Mouse (Mus musculus) C2C12 (cell line): ENCODE measurements around the gene Ppig. TPM values are rescaled to one million over a fixed set of nuclear protein-coding genes. Genes with fewer than 3 reads are reported as not detected.
"Not testable (repeated sequence)": the region's sequence is repeated elsewhere in the genome, so short reads cannot be mapped to it uniquely, and the experiment has no call there.

Source experiments
- H3K27me3 ChIP-seq: one replicate; pipeline ENCODE4 v1.6.1; 2011; ENCODE audit not compliant: control insufficient read depth, insufficient read depth, insufficient read length
- H3K36me3 ChIP-seq: one replicate; pipeline ENCODE4 v1.6.1; 2011; ENCODE audit not compliant: control insufficient read depth, insufficient read depth
- H3K4me3 ChIP-seq: one replicate; pipeline ENCODE4 v1.5.1; 2011; ENCODE audit warnings: mild to moderate bottlenecking, control low read depth; ENCODE audit not compliant: poor library complexity, insufficient read depth, severe bottlenecking
- H3K79me2 ChIP-seq: one replicate; pipeline ENCODE4 v1.6.1; 2011; ENCODE audit not compliant: control insufficient read depth, insufficient read depth
- H3K79me3 ChIP-seq: one replicate; pipeline ENCODE4 v1.6.1; 2011; ENCODE audit warnings: low read depth, control low read depth
- H3ac ChIP-seq: one replicate; pipeline ENCODE3; 2011; ENCODE audit warnings: low read depth; ENCODE audit not compliant: control insufficient read depth, insufficient read length
- CEBPB ChIP-seq: IDR thresholded peaks from one replicate; pipeline ENCODE4 v1.6.1; 2011; ENCODE audit warnings: low read depth, mild to moderate bottlenecking, control low read depth, moderate library complexity
- CTCF ChIP-seq: IDR thresholded peaks from one replicate; pipeline ENCODE4 v1.5.1; 2011; ENCODE audit not compliant: control insufficient read depth, insufficient read depth, insufficient read length
- FOSL1 ChIP-seq: IDR thresholded peaks from one replicate; pipeline ENCODE4 v1.8.0; 2011; ENCODE audit warnings: mild to moderate bottlenecking, low read length; ENCODE audit not compliant: poor library complexity, insufficient read depth, severe bottlenecking
- MAX ChIP-seq: IDR thresholded peaks from one replicate; pipeline ENCODE4 v1.6.1; 2011; ENCODE audit warnings: mild to moderate bottlenecking, control low read depth
- MYOD1 ChIP-seq: IDR thresholded peaks from one replicate; pipeline ENCODE4 v1.6.1; 2011; ENCODE audit warnings: low read depth; ENCODE audit not compliant: control insufficient read depth, insufficient read length
- MYOG ChIP-seq: IDR thresholded peaks from one replicate; pipeline ENCODE4 v1.6.1; 2011; ENCODE audit not compliant: control insufficient read depth, insufficient read length; ENCODE audit errors: extremely low read depth
- USF1 ChIP-seq: IDR thresholded peaks from one replicate; pipeline ENCODE4 v1.6.1; 2011; ENCODE audit warnings: low read depth, mild to moderate bottlenecking, control low read depth, moderate library complexity
- long read RNA-seq, 2 experiments: library from polyadenylated mRNA; unstranded; transcript quantifications; one replicate each; pipeline ENCODE4 v2.0.0; 2019 to 2020
- polyA plus RNA-seq: library from polyadenylated mRNA; unstranded; fragments of >200 nt; fragmentation: generic; extraction: Trizol; gene quantifications from one replicate; pipeline ENCODE4 v1.2.1, GENCODE M21; 2012; ENCODE audit warnings: missing spikeins

The Ppig gene
- 6.5 TPM for polyA plus RNA-seq
- long read RNA-seq, experiment 1, full-length matches to known transcripts = 31 of 63 reads
- long read RNA-seq, experiment 1, partial matches to known transcripts = 18 of 63 reads
- long read RNA-seq, experiment 1, other reads (novel, unspliced or antisense) = 14 of 63 reads
- long read RNA-seq, experiment 2, full-length matches to known transcripts = 46 of 93 reads
- long read RNA-seq, experiment 2, partial matches to known transcripts = 19 of 93 reads
- long read RNA-seq, experiment 2, other reads (novel, unspliced or antisense) = 28 of 93 reads

DNA sequence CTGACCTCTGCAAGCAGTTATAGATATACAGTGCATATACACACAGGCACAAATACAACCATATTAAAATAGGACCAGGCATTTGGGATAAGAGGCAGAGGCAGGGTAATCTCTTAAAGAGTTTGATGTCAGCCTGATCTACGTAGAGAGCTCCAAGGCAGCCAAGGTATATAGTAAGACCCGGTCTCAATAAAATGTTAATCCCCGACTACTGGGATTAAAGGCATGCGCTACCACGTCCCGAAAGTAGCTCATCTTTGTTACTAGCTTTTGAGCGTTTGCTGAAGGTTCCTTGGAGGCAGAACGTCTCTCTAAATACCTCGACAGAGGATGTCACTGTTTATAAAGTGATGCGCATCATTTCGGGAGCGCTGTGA, at the start of gene Ppig:
Ppig (plus strand) TSS at position 273 of the 377 bp plus-strand sequence.
- no peaks in the 10 kb centered on the region for H3K27me3 ChIP-seq
- TF ChIP-seq MYOG (no peak), USF1 (no peak), FOSL1 (no peak), CEBPB (no peak), MYOD1 (no peak), CTCF (no peak), MAX (no peak)
- H3ac ChIP-seq = peak within 1 kb of the TSS; percentile 95
- H3K36me3 ChIP-seq = peaks cover 11% of the 10 kb centered on the region
- H3K79me2 ChIP-seq = peaks cover 46% of the 10 kb centered on the region
- peak within 1 kb of the TSS; percentile 92 for H3K4me3 ChIP-seq
- peaks cover 37% of the 10 kb centered on the region for H3K79me3 ChIP-seq

DNA sequence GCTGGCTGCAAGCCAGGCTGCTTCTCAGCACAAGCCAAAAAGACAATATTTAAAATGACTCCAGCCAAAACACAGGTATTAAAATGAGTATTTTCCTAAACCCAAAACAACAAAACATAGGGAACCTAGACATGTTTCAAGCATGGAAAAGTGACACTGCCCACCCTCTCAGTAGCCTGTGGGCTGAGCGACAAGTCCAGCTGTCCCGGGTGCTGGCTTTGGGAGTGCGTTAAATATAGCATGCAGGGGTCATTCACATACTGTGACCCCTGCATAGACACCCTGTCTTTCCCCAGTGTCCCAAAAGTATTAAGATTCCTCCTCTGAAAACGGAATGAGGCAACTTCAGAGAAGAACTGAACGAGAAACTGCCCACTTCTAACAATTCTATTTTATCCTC, 48.6 kb upstream of the Ppig start:
- no peaks in the 10 kb centered on the region for H3K79me3 ChIP-seq

DNA sequence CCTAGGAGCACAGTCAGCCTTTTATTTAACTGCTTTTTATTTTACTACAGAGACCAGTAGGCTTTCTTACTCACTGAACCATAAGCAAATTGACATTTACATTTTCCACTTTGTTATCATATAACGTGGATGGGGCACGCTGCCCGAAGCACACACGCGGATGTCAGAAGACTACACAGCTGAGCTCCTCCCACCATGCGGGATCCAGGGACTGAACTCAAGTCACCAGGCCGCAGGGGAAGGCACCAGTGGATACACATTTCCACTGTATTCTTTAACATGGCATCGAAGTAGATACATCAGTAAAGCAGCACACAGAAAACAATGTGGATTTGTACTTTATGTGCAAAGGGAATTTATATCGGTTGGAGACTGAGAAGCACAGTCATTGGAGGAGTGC, 47.1 kb upstream of the Ppig start:
- H3K27me3 ChIP-seq = no peaks in the 10 kb centered on the region
- H3K79me2 ChIP-seq = no peaks in the 10 kb centered on the region
- H3K36me3 ChIP-seq = no peaks in the 10 kb centered on the region
- TF ChIP-seq MYOD1 (no peak), MYOG (no peak), CEBPB (no peak), MAX (no peak), FOSL1 (no peak), CTCF (no peak), USF1 (no peak)
- H3K79me3 ChIP-seq = no peaks in the 10 kb centered on the region
- no peak overlapping the region for H3K4me3 ChIP-seq
- H3ac ChIP-seq = no peak overlapping the region

More for the DNA sequence above, 48.6 kb upstream of the Ppig start:
- no peak for TF ChIP-seq MYOG
- TF ChIP-seq MYOD1 = no peak
- no peak for TF ChIP-seq CEBPB
- no peak for TF ChIP-seq USF1
- TF ChIP-seq MAX = no peak
- TF ChIP-seq FOSL1 = no peak
- no peak for TF ChIP-seq CTCF
- H3K79me2 ChIP-seq = no peaks in the 10 kb centered on the region
- no peaks in the 10 kb centered on the region for H3K27me3 ChIP-seq
- H3ac ChIP-seq = no peak overlapping the region
- no peak overlapping the region for H3K4me3 ChIP-seq
- no peaks in the 10 kb centered on the region for H3K36me3 ChIP-seq

DNA sequence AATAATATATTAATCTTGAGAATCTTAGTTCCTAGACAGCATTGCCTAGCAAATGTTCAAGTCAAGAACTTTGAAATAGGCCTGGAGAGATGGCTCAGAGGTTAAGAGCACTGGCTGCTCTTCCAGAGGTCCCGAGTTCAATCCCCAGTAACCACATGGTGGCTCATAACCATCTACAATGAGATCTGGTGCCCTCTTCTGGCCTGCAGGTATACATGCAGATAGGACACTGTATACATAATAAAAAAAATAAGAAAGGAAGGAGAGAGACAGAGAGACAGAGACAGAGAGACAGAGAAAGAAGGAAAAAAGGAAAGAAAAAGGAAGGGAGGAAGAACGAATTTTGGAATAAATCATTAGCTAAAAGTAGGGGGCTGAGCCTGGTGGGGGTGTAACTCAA, 45.6 kb upstream of the Ppig start:
- no peak overlapping the region for H3ac ChIP-seq
- no peaks in the 10 kb centered on the region for H3K79me2 ChIP-seq
- TF ChIP-seq USF1 (no peak), MYOD1 (no peak), FOSL1 (no peak)
- H3K79me3 ChIP-seq = no peaks in the 10 kb centered on the region
- no peaks in the 10 kb centered on the region for H3K27me3 ChIP-seq
- H3K4me3 ChIP-seq = no peak overlapping the region
- H3K36me3 ChIP-seq = no peaks in the 10 kb centered on the region

DNA sequence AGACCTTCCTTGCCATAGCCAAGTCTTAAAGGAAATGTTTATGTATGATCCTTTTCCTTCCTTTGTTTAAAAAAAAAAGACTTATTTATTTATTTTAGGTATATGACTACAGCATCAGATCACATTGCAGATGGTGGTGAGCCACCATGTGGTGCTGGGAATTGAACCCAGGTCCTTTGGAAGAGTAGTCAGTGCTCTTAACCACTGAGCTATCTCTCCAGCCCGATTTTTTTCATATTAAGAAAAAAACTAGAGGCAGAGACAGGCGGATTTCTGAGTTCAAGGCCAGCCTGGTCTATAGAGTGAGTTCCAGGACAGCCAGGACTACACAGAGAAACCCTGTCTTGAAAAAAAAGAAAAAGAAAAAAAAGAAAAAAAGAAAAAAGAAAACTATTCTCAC, 45.1 kb upstream of the Ppig start:
- H3K79me3 ChIP-seq, H3K79me2 ChIP-seq, H3K27me3 ChIP-seq, H3ac ChIP-seq, H3K4me3 ChIP-seq, H3K36me3 ChIP-seq: not testable (repeated sequence)

DNA sequence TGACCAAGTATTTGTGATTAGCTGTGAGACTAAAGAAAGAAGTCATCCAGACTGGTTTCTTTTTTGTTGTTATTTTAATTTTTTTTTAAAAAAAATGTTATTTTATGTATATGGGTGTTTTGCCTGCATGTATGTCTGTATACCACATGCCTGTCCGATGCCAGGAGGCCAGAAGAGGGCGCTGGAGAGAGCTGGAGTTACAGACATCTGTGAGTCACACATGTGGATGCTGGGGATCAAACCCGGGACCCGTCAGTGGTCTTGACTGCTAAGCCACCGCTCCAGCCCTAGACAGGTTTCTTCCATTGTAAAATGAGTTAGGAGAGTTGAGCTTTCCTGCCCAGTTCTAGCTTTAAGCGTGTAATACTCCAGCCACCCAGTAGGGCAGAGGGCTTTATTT, 42.4 kb upstream of the Ppig start:
- no peaks in the 10 kb centered on the region for H3K79me3 ChIP-seq
- H3ac ChIP-seq = no peak overlapping the region
- H3K36me3 ChIP-seq = no peaks in the 10 kb centered on the region
- H3K27me3 ChIP-seq = no peaks in the 10 kb centered on the region
- H3K4me3 ChIP-seq = no peak overlapping the region
- TF ChIP-seq USF1 (no peak), FOSL1 (no peak), MAX (no peak), MYOD1 (no peak), CTCF (no peak), CEBPB (no peak), MYOG (no peak)
- H3K79me2 ChIP-seq = no peaks in the 10 kb centered on the region
